Mouse (Mus musculus): ENCODE data around the gene Aig1. TPM values are rescaled to one million over a fixed set of nuclear protein-coding genes. Genes with fewer than 3 reads are reported as not detected.

The Aig1 gene
- polyA plus RNA-seq, 2 experiments: 6.6 to 14.3 TPM

GRCm38 (mm10) chr10:13674304-13675032 is 194.3 kb downstream of the Aig1 start:
- no peaks in the 10 kb centered on the region for H3K9me3 ChIP-seq (ENCODE audit: control insufficient read depth, low read length)
- H3K27me3 ChIP-seq (ENCODE audit: control insufficient read depth, insufficient read depth, low read length): no peaks in the 10 kb centered on the region
- no peak overlapping the region for H3K4me3 ChIP-seq (ENCODE audit: insufficient read depth in 1 of 2, low read depth in 2 of 2, low read length in 2 of 2)
- DNase-seq (ENCODE audit: low read depth in 3 of 3, low spot score in 3 of 3) (no peak), ATAC-seq (ENCODE audit: insufficient read depth) (no peak)
- H3K27ac ChIP-seq: no peak overlapping the region
- WGBS (ENCODE audit: insufficient replicate concordance): 79% methylated on average over 7 of the region's 7 CpGs
- H3K4me2 ChIP-seq (ENCODE audit: low read depth): no peak overlapping the region
- no peaks in the 10 kb centered on the region for H3K36me3 ChIP-seq (replicated peaks; ENCODE audit: control insufficient read depth, insufficient read depth, low read depth)
- no peak overlapping the region for H3K9ac ChIP-seq (replicated peaks)
- no peak for TF ChIP-seq CTCF (IDR thresholded peaks at IDR 0.05; ENCODE audit: low read depth)
- TF ChIP-seq EP300 (IDR thresholded peaks at IDR 0.05; ENCODE audit: low read depth): no peak
- H3K4me1 ChIP-seq (replicated peaks; ENCODE audit: control insufficient read depth in 2 of 2, insufficient read depth in 2 of 2, low read length in 1 of 2): no peaks in the 10 kb centered on the region

- TF ChIP-seq CTCF (IDR thresholded peaks at IDR 0.05; ENCODE audit: low read depth): no peak
- TF ChIP-seq EP300 (IDR thresholded peaks at IDR 0.05; ENCODE audit: low read depth): no peak
- no peak for ATAC-seq (ENCODE audit: insufficient read depth)
- Histone ChIP-seq H3K4me1 (replicated peaks; ENCODE audit: control insufficient read depth in 2 of 2, insufficient read depth in 2 of 2, low read length in 1 of 2) (no peaks in the 10 kb centered on the region), H3K27me3 (ENCODE audit: control insufficient read depth, insufficient read depth, low read length) (no peaks in the 10 kb centered on the region), H3K4me2 (ENCODE audit: low read depth) (no peak overlapping the region), H3K36me3 (replicated peaks; ENCODE audit: control insufficient read depth, insufficient read depth, low read depth) (no peaks in the 10 kb centered on the region), H3K27ac (no peak overlapping the region), H3K4me3 (ENCODE audit: insufficient read depth in 1 of 2, low read depth in 2 of 2, low read length in 2 of 2) (no peak overlapping the region), H3K9me3 (ENCODE audit: control insufficient read depth, low read length) (no peaks in the 10 kb centered on the region), H3K9ac (replicated peaks) (no peak overlapping the region)
- no peak for DNase-seq (ENCODE audit: low read depth in 3 of 3, low spot score in 3 of 3)
- 76% methylated on average over 10 of the region's 10 CpGs for WGBS (ENCODE audit: insufficient replicate concordance)
These were observed 201.5 kb downstream of the Aig1 start for GRCm38 (mm10) chr10:13667166-13667696.

GRCm38 (mm10) chr10:13663476-13663875 is 205.3 kb downstream of the Aig1 start:
- TF ChIP-seq EP300 (IDR thresholded peaks at IDR 0.05; ENCODE audit: low read depth) (no peak), CTCF (IDR thresholded peaks at IDR 0.05; ENCODE audit: low read depth) (no peak)
- Histone ChIP-seq H3K27me3 (ENCODE audit: control insufficient read depth, insufficient read depth, low read length) (no peaks in the 10 kb centered on the region), H3K36me3 (replicated peaks; ENCODE audit: control insufficient read depth, insufficient read depth, low read depth) (no peaks in the 10 kb centered on the region), H3K9ac (replicated peaks) (no peak overlapping the region), H3K4me2 (ENCODE audit: low read depth) (no peak overlapping the region), H3K4me1 (replicated peaks; ENCODE audit: control insufficient read depth in 2 of 2, insufficient read depth in 2 of 2, low read length in 1 of 2) (no peaks in the 10 kb centered on the region), H3K27ac (no peak overlapping the region), H3K9me3 (ENCODE audit: control insufficient read depth, low read length) (no peaks in the 10 kb centered on the region), H3K4me3 (ENCODE audit: insufficient read depth in 1 of 2, low read depth in 2 of 2, low read length in 2 of 2) (no peak overlapping the region)
- ATAC-seq (ENCODE audit: insufficient read depth): no peak
- no peak for DNase-seq (ENCODE audit: low read depth in 3 of 3, low spot score in 3 of 3)

DNA sequence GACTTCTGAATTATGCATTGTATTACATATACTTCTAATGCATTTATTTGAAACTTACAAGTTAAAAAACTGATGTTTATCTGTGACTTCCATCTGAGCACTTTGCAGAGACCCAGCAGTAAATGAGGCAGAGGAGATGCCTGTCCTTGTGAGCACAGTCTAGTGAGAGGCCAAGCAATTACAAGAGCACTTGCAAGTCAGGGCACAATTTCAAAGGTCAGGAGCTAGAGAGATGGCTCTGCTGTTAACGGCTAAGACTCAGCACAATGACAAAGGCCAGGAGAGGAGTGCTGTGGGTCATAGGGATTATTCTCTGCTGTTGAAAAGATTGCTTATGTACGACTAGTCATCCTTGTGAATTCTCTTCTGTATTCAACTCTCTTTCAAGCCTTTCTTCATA is 209.0 kb downstream of the Aig1 start:
- Histone ChIP-seq H3K27ac (no peak overlapping the region), H3K4me2 (ENCODE audit: low read depth) (no peak overlapping the region), H3K9ac (replicated peaks) (no peak overlapping the region), H3K4me1 (replicated peaks; ENCODE audit: control insufficient read depth in 2 of 2, insufficient read depth in 2 of 2, low read length in 1 of 2) (no peaks in the 10 kb centered on the region), H3K9me3 (ENCODE audit: control insufficient read depth, low read length) (no peaks in the 10 kb centered on the region), H3K4me3 (ENCODE audit: insufficient read depth in 1 of 2, low read depth in 2 of 2, low read length in 2 of 2) (no peak overlapping the region), H3K27me3 (ENCODE audit: control insufficient read depth, insufficient read depth, low read length) (no peaks in the 10 kb centered on the region), H3K36me3 (replicated peaks; ENCODE audit: control insufficient read depth, insufficient read depth, low read depth) (no peaks in the 10 kb centered on the region)
- no peak for ATAC-seq (ENCODE audit: insufficient read depth)
- WGBS (ENCODE audit: insufficient replicate concordance): 62% methylated on average over 2 of the region's 2 CpGs
- no peak for DNase-seq (ENCODE audit: low read depth in 3 of 3, low spot score in 3 of 3)
- no peak for TF ChIP-seq EP300 (IDR thresholded peaks at IDR 0.05; ENCODE audit: low read depth)
- no peak for TF ChIP-seq CTCF (IDR thresholded peaks at IDR 0.05; ENCODE audit: low read depth)

DNA sequence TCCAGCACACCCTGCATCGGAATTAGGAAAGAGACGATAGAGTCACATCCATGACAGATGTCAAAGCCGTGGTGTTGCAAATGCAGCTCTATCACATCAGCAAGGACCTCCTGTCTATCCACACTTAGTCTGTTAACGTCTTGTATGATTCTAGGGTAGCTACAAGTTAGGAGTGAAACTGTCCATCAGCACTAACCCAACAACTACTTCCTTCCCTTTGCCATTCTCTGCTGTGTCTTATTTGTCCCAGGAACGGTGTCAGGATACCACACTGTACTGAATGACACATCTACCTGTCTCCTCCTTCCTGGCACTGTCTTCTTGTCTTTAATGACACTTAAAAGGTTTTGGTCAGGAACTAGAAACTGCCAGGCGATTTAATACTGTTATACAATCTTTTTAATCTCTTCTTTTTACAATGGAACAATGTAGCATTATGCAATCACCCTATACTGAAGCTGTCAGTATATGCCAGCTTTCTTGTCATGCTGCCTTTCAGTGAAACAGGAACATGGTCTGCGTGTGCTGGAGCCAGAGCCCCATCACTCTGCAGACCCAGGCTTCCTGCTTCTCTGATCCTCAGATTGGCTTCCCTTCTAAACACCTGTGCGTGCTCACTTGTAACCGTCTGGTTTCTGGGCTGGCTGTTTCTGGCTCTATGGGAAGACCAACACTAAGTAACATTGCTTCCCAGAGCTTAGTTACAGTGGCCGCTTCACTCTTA is 214.9 kb downstream of the Aig1 start:
- 57% methylated on average over 10 of the region's 10 CpGs for WGBS (ENCODE audit: insufficient replicate concordance)
- H3K4me3 ChIP-seq (ENCODE audit: insufficient read depth in 1 of 2, low read depth in 2 of 2, low read length in 2 of 2): no peak overlapping the region
- H3K27ac ChIP-seq: no peak overlapping the region
- H3K27me3 ChIP-seq (ENCODE audit: control insufficient read depth, insufficient read depth, low read length): no peaks in the 10 kb centered on the region
- H3K9me3 ChIP-seq (ENCODE audit: control insufficient read depth, low read length): no peaks in the 10 kb centered on the region
- ATAC-seq (ENCODE audit: insufficient read depth) (no peak), DNase-seq (ENCODE audit: low read depth in 3 of 3, low spot score in 3 of 3) (no peak)
- H3K4me1 ChIP-seq (replicated peaks; ENCODE audit: control insufficient read depth in 2 of 2, insufficient read depth in 2 of 2, low read length in 1 of 2): no peaks in the 10 kb centered on the region
- no peak overlapping the region for H3K9ac ChIP-seq (replicated peaks)
- H3K4me2 ChIP-seq (ENCODE audit: low read depth): no peak overlapping the region
- H3K36me3 ChIP-seq (replicated peaks; ENCODE audit: control insufficient read depth, insufficient read depth, low read depth): no peaks in the 10 kb centered on the region
- no peak for TF ChIP-seq EP300 (IDR thresholded peaks at IDR 0.05; ENCODE audit: low read depth)
- no peak for TF ChIP-seq CTCF (IDR thresholded peaks at IDR 0.05; ENCODE audit: low read depth)

All from liver, embryonic 14.5 days (tissue).